Mouse (Mus musculus): ENCODE results near the gene Gm4175. TPM values are rescaled to one million over a fixed set of nuclear protein-coding genes. Genes with fewer than 3 reads are reported as not detected.

Gene Gm4175
- not detected in 2 replicates for polyA plus RNA-seq (2015; fragmentation: Nextera tagmentation; extraction: Ambion mirVana)

GRCm38 (mm10) chr7:21761375-21761774 lies at the start of gene Gm4175:
TSS of gene Gm4175 (minus strand) at chr7:21761475.

DNA sequence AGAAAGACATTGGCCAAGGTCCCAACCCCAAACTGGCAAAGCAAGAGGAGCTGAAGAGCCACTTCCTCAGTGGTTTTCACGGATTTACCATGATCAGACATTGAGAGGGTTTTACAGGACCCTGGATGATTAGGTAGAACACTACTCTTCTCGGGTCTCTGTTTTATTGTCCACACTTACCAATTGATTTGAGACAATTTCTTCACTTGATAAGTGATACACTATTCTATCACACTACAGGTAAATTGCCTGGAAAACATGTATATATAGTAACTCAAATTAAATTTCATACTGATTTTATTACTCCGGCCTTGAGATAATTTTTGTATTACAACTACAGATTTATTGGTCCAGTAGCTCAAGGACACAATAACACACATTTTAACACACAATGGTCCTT lies 35.4 kb upstream of the Gm4175 start, which contains the start of gene Gm4177:
TSS of gene Gm4177 (minus strand) at position 101 of the 400 bp plus-strand sequence.

Other genes with a start within 250 kb of the Gm4175 start
- gene Vmn1r130, start 249.7 kb downstream of the Gm4175 start, polyA plus RNA-seq (2015; fragmentation: Nextera tagmentation; extraction: Ambion mirVana), result not detected in 2 replicates
- not detected in 2 replicates for gene Vmn1r131, start 215.4 kb downstream of the Gm4175 start, polyA plus RNA-seq (2015; fragmentation: Nextera tagmentation; extraction: Ambion mirVana)
- gene Vmn1r132, start 147.4 kb downstream of the Gm4175 start, polyA plus RNA-seq (2015; fragmentation: Nextera tagmentation; extraction: Ambion mirVana), result not detected in 2 replicates
- gene Gm4177, start 35.3 kb upstream of the Gm4175 start, polyA plus RNA-seq (2015; fragmentation: Nextera tagmentation; extraction: Ambion mirVana), result not detected in 2 replicates
- gene Vmn1r135, start 70.9 kb upstream of the Gm4175 start, polyA plus RNA-seq (2015; fragmentation: Nextera tagmentation; extraction: Ambion mirVana), result not detected in 2 replicates
- not detected in 2 replicates for gene Gm5725, start 82.8 kb upstream of the Gm4175 start, polyA plus RNA-seq (2015; fragmentation: Nextera tagmentation; extraction: Ambion mirVana)
- gene Gm5891, start 159.8 kb upstream of the Gm4175 start, polyA plus RNA-seq (2015; fragmentation: Nextera tagmentation; extraction: Ambion mirVana), result not detected in 2 replicates
- not detected in 2 replicates for gene Vmn1r137, start 233.1 kb upstream of the Gm4175 start, polyA plus RNA-seq (2015; fragmentation: Nextera tagmentation; extraction: Ambion mirVana)

All from urinary bladder, postnatal 0 days (tissue).